Mouse (Mus musculus): Measurements from ENCODE around the gene Diaph3.
"Not testable (repeated sequence)": the region's sequence is repeated elsewhere in the genome, so short reads cannot be mapped to it uniquely, and the experiment has no call there.

The Diaph3 gene

DNA sequence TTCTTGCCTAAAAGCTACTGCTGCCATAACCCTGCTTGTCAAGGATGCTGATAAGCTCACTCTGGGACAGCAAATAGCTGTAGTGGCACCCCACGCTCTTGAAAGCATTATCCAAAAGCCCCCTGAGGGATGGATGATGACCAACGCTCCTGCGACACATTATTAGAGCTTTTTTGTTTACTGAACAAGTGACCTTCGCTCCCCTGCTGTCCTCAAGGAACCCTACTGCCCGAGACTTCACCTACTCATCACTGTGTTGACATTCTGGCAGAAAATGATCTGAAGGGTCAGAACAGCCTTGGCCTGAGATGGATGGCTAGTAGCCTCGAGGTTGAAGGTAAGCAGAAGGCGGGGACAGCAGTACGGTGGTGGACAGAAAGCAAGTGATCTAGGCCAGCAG, 56.1 kb downstream of the Diaph3 start:
- DNase-seq (ENCODE audit: low read depth, low spot score) = not testable (repeated sequence)

DNA sequence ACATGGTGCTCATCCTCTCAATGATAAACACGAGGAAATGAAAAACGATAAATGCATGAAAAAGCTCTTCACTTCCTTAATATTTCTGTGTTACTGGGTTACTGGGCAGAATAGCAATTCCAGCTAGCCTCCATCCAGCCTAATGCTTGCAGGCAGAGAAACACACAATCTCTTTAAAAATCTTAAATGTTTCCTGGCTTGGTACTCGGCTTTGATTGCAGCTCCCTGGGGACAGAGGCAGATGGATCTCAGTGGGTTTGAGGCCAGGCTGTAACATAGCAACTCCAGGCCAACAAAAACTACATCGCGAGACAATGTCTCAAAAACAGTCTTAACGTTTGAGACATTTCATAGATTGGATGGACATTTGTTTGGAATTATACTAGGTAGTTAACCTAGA, 57.1 kb downstream of the Diaph3 start:
- DNase-seq (ENCODE audit: low read depth, low spot score) = no peak

DNA sequence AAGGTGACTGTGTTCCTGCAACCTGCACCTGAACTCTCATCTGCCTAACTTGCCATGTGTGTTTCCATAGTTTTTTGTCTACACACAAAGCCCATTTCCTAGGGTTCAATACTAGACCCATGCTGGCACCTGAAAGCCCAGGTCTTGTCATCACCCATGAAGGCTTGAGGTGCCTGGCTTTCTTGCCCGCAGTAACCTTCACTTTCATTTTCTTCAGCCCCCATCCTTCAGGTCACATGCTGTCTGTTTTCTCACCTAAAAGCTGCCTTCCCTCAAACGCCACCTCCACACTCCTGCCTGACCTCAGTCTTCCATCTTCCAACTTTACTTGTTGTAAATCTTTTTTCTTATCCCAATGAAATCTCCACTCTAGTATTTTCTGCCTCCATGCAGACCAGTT, 61.3 kb downstream of the Diaph3 start:
- no peak for DNase-seq (ENCODE audit: low read depth, low spot score)

DNA sequence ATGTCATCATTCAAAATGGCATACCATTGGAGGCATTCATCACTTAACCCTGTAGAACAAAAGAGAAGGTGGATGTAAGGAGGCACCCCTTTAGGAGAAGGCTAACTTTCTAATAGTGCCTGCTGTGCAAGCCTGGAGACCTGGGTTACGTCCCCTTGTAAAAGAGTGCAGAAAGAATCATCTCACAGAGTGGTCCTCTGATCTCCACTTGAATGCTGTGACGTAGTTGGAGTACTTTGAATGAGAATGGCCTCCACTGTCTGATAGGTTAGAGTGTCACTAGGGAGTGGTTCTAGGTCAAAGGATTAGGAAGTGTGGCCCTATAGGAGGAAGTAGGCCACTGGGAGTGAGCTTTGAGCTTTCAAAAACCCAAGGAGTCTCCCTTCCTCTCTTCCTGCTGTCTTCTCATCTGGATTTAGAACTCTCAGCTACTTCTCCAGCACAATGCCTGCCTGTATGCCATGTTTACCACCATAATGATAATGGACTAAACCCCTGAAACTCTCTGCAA, 66.0 kb downstream of the Diaph3 start:
- DNase-seq (ENCODE audit: low read depth, low spot score) = no peak

DNA sequence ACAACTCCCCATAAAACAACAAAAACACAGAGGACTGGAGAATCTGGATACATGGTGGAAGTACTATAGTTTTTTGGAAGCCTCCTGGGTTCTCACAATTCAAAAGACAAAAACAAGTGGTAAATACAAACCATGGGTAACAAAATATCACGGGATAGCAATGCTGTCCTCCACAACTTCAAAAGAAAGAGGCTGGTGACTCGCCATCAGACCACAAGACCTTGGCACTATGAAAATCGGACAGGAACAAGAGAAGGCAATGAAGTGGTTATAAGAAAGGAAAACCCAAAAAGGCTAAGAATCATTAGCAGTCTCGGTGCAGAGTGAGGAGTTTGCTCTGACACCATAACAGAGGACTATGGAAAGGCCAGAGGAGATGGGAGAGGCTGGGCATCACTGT, 76.8 kb downstream of the Diaph3 start:
- no peak for DNase-seq (ENCODE audit: low read depth, low spot score)

DNA sequence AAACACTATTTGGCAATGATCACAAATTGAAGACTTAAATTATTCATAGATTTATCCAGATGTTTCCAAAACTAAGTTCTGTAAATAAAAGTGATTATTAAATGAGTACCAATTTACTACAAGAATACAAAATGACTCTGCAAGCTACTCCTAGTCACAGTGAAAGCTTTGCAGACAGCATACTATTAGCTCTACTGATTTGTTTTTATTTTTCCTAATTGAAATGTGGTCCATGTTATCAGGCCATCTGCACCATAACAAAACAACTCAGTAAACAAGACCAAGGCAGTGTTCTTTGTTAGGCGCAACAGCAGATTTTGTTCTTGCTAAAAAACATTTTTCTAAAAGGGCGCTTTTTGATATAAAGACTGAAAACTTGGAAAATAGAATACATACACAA, 84.9 kb downstream of the Diaph3 start:
- no peak for DNase-seq (ENCODE audit: low read depth, low spot score)

DNA sequence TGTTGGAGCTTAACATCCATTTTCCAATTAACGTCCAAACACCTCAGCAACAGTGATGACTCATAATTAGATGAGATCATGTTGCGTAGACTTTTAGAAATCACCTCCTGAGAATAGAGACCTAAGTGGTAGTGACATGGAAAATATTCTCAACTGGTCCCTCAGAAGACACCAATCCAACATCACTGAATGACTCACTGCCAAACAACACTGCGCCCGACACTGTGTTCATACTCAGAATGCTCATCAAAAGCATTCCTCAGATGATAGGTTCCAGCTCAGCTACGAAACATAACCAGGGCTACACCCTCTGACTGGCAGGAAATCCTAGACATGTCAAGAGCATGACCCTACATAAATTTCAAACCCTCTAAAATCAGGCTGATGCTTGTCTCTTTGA, 89.8 kb downstream of the Diaph3 start:
- no peak for DNase-seq (ENCODE audit: low read depth, low spot score)

DNA sequence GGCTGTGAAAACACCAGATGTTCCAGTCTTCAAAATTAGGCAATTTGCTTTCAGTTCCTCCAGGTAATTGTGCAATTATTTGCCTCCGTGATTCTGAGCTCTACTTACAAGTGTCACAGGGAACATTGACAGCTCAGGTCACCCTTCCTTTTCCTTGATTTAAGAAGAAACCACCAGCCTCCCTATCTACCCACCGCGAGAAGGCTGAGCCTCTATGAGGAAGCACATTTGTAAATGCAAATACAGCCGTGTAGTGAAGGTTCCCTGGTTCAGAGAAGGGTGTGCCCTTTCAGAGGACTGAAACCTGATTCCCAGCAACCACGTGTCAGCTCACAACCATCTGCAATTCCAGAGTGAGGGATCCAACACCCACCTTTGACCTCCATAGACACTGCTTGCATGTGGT, 96.6 kb downstream of the Diaph3 start:
- DNase-seq (ENCODE audit: low read depth, low spot score) = no peak

DNA sequence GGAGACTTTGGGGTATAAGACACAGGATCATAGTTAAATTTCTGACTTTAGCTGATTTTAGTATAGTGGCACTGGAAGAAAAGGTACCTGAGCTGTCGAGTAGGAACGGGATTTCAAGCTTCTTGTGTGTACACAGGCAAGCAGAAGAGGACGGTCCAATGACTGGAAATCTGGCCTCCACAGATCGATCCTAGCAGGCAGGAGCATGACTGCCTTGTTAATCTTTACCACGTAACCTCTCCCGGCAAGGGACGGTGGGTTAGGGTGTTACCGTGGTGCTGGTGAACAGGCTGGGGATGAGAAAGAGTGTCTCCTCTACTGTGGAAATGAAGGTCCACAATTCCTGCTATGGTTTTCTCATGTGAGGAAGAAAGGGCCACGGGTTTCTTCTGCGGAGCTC, 120.8 kb downstream of the Diaph3 start:
- no peak for DNase-seq (ENCODE audit: low read depth, low spot score)

DNA sequence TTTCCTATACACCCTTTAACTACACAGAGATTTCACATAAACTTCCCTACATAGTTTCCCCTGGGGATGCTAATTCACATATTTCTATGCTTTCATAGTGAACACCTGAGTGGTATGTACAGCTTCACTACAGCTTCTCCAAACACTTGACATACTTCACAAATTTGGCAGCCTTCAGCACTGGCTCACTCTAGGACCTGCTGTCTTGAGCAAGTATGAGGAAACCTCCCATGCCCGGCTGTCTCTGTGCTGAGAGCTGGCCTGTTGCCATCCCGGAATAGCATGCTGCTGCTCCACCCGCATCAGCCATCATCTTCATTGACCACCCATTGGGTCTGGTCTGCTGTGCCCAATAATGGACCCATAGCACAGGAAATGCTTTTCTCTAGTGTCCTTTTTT, 121.3 kb downstream of the Diaph3 start:
- DNase-seq (ENCODE audit: low read depth, low spot score) = no peak

DNA sequence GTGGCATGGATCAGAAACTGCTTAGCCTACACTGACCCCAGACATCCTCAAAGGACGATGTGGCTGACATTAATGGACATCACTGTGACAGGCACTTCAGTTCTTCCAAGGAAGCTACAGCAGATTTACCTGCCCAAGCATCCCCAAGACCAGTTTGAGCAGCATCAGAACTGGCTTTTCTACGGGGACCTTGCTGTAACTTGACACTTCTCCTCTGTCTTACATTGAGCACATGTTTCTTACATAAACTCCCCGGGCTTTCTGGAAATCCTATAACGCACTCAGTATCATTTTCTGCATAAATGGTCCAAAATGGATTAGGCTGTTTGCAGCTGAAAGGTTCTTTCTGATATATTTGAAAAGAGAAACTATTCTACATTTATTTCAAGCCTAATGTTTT, 143.7 kb downstream of the Diaph3 start:
- DNase-seq (ENCODE audit: low read depth, low spot score) = no peak

DNA sequence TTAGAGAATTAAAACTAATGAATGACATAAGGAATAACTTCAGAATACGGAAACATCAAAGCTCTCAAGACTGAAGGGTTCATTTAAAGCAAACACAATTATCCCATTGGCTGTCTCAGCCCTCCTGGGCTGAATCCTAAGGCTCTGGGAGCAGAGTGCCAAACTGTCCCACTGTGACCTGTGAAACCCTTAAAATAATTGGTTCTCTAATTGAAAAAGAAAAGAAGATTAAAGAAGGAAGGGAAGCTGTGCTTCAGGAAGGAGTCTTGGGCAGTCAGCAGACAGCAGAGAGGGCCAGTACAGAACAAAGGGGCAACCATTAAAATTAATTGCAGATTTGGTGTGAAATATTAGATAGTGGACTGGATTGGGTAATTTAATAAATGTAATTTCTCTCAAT, 189.9 kb downstream of the Diaph3 start:
- no peak for DNase-seq (ENCODE audit: low read depth, low spot score)

DNA sequence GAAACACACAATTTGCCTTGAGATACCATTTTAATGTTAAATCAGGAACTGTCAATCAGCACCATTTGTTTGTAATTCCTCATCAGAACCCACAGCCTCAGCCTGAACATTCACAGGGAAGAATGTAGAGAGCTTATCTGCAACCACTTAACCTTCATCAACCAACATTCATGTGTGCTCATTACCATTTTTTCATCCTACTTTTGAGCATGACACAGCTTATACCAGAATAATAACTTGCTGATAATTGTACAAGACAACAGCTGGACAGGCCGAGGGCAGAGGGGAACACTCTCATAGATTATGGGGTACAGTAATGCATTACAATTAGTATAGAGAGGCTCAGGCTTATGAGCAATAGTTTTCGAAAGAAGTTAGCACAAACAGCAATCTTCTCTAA, 203.1 kb downstream of the Diaph3 start:
- no peak for DNase-seq (ENCODE audit: low read depth, low spot score)

DNA sequence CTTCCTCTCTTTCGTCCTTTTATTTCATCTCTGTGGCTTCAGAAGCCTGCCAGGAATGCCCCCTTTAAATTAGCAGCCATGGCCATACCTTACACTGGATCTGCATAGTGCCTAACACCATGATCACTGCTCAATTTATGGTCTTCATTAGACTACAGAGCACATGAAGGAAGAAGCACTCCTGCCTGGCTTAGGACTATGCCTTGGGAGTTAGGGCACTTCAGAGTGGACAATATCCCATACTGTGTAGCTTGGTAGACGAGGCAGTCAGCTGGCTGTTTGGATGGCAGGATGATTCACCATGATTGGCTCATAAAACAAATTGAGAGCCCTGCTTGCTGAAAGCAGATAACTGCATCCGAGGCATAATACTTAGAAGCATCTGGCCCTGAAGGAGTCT, 204.6 kb downstream of the Diaph3 start:
- DNase-seq (ENCODE audit: low read depth, low spot score) = no peak

DNA sequence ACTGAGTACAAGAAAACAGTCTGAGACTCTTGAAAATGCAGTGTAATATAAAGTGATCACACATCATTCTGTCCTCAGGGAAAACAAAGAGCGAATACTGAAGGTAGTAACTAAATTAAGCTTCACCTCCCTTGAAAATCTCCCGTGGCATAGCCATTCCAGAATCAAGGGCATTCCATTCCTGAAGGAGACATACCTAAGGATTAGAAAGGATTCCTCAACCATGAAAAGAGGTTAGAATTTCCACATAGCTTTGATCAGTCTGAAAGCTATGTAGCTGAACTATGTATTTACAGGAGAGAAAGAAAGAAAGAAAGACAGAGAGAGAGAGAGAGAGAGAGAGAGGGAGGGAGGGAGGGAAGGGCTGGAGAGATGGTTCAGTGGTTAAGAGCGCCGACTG, 210.3 kb downstream of the Diaph3 start:
- DNase-seq (ENCODE audit: low read depth, low spot score) = no peak

DNA sequence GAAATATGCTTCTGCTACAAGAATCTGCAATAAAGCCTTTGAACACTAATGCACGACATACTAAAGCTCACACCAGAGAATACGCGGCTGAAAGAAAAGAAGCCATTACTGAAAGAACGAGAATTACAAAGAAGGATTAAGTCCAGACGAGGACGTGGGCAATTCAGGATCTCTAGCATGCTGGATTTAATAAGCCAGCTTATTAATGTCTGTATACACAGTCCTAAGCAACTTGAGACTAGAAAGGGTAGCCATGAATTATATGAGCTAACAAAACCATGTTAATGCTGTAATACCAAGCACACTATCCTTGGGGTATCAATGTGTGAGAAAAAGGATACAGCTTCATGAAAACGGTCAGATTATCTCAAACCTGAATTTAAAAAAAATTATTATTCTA, 214.2 kb downstream of the Diaph3 start:
- DNase-seq (ENCODE audit: low read depth, low spot score) = no peak

DNA sequence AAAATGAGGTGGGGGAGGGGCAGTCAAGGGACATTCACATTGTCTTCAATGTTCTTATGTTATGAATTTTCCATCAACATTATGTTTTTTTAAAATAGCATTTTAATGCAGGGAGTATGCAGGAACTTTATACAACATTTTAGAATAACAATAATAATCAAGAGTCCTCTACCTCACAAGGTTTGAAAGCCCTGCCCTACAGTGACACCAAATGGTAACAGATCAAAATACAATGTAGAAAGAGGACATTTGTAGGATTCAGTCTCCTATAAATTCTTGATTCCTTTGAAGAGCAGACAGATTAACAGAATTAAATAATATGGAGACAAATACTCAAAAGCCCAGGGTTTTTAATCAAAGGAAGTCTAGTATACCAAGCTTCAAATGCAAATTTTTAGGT, 242.1 kb downstream of the Diaph3 start:
- DNase-seq (ENCODE audit: low read depth, low spot score) = peak; percentile 12

DNA sequence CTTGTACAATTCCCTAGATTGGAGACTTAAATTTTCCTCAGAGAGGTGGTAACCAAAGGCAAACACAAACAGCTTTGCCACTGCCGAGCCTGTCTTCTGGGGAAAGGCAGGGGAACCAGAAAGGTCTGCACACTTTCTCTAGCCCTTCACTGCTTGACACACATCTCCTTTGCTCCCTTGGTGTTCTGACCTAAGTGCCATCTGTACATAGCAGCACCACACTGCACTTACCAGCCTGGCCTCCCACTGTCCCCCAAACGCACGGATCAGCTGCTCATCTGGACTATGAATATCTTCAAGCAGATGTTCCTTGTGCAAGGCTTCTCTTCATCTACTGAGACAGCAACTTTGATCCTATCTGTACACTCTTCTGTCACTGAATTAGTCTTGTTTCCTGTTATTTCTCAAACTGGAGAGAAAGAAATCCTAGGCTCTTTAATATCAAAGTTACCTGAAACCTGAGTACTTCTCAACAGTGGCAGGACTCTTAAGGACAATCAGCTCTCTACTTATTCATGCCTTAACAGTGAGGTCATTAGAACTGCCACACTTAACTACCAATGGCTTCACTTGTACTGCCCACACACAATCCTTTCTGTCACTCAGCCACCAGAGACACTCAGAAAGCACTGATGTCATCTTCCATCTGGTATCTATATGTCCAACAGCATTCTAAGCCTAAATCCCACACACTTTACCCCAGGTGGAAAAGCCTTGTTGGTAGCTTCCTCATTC, 251.8 kb downstream of the Diaph3 start:
- no peak for DNase-seq (ENCODE audit: low read depth, low spot score)

DNA sequence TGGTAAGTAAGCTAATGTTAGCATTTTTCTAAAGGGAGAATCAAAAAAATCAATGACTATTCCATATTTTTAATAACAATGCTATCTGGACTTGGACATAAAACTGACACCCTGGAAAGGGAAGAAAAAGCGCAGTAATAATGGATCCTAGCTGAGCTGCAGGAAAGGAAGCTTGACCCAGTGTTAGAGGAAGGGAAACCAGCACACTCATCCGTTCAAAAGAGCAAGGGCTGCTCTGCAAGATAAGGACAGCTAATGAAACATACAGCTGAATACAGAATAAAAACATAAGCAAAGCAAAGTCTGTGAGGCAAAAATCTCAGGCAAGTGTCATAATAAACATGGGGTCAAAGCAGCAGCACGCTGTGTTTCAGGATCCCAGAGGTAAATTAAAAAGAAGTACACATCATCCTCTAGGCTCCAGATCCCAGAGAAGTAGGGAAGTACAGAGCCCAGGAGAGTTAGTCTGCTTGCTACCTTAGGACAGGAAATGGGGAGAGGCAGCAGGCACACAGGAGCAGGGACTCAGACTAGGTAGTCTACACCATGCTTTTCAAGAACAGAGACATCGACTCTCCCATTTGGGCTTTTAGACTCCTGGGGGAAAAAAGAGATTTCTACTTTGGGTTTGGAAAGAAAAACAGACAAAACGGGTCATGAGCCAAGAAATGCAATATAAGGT, 255.5 kb downstream of the Diaph3 start:
- no peak for DNase-seq (ENCODE audit: low read depth, low spot score)

DNA sequence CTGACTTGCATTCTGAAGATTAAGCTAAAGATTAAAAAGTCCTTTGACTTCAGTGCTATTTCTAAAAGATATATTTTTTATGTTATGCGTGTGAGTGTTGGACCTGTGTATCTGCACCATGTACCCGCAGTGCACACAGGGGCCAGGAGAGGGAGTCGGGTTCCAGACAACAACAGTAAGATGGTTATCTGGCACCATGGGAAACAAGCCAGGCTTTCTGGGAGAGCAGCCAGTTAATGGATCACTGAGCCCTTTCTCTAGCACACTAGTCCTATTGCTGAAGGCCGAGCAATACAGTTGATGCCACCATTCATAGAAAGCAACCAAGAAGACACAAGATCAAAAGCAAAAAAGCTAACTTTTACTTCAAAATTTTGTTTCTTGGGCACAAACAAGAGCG, 271.5 kb downstream of the Diaph3 start:
- DNase-seq (ENCODE audit: low read depth, low spot score) = peak; percentile 54

DNA sequence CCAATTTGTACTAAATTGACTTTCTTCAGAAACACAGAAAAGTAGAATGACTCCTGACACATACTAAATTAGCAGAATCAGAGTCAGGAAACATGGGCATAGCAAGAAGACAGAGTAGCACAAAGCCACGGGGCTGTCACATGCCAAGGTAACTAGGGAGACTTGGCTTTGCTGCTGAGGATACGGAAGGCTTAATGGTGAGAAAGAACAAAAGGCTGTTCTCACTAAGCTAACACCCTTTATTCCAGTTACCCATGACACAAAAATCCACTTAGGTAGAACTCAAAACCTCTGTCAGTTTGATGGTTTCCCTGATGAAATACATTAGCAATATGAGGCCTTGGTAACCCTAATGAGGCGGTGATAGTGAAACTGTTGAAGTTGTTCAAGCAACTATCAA, 273.9 kb downstream of the Diaph3 start:
- DNase-seq (ENCODE audit: low read depth, low spot score) = no peak

DNA sequence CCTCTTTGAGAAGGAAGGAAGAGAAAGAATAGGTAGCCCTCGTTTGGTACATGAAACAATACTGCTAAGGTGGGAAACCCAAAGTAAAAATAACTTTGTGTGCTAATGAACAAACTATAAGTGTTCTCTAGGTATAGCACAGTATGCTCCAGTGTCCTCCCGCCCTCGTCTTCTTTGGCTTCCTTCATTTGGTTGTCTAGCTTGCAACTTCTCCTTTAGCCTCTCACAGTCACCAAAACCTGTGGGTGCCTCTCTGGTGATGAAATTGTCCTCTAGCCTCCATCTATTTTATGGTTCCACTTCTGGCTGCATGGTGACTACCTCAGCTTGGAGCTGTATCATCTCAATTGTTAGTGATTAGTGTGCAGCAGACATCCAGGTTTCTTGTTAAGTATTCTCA, 277.0 kb downstream of the Diaph3 start:
- no peak for DNase-seq (ENCODE audit: low read depth, low spot score)

DNA sequence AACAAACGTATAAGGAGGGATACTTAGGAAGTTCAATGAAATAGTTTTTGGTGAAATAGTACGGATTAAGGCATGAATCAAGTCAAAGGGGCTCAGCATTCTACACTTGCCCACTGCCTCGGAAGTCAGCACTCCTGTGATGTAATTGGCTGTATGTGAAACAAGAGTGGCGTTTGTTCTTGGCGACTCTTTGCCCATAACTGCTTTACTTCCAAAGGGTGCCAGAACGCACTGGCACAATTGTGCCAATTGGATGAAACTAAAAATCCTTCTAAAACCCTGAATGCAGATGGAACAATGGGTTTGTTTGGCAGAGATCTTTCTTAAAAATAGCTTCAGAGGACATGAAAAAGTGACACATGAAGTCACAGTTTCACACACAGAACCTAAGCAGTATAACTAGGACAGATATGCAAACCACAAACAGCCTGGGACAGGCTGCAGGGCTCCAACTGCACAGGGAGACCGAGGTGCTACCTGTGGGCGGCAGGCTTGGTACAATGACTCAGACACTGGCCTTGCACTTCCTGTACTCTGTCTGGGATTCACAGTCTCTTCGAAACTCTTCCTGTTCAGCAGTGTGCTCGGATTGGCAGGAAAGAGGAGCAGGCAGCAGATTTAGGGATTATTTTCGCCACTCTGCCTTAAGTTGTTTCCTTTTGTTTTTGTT, 279.6 kb downstream of the Diaph3 start:
- no peak for DNase-seq (ENCODE audit: low read depth, low spot score)
